Mouse (Mus musculus): ENCODE data around the gene Tln2. TPM values are rescaled to one million over a fixed set of nuclear protein-coding genes. Genes with fewer than 3 reads are reported as not detected.

The Tln2 gene
- polyA plus RNA-seq, 1 experiment = 0.50 TPM

DNA sequence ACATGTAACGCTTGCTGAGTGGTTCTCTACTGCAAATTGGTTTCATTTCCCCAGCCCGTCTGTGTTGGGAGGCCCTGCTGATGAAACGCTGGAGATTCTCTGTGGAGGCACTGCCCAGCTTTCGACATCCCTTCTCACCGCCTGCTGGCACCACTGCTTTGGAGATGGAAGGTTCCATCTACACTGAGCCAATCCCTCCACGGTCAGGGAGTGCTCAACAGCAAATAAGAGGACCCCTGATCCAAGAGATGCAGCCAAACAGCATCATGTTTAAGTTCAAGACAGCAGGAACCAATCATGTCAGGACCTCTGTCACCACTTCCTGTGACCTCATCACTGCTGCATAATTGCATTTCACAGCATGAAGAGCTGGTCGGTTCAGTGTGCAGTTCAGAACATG, 135.4 kb downstream of the Tln2 start:
- no peak for DNase-seq (ENCODE audit: low read depth in 1 of 2, low spot score in 2 of 2)
- TF ChIP-seq POLR2A (IDR thresholded peaks at IDR 0.05; ENCODE audit: low read depth, low read length) (no peak), CTCF (IDR thresholded peaks at IDR 0.05; ENCODE audit: extremely low read depth, insufficient read depth, insufficient read length, insufficient replicate concordance) (no peak)
- no peaks in the 10 kb centered on the region for H3K36me3 ChIP-seq (ENCODE audit: control insufficient read depth, insufficient read depth, low read length)
- H3K27ac ChIP-seq (ENCODE audit: insufficient read depth, low read length) = no peak overlapping the region
- 49% methylated on average over 7 of the region's 7 CpGs for WGBS
- no peaks in the 10 kb centered on the region for H3K4me1 ChIP-seq (ENCODE audit: control insufficient read depth, insufficient read depth, insufficient read length)
- no peak overlapping the region for H3K4me3 ChIP-seq (ENCODE audit: extremely low read depth, insufficient read depth, insufficient read length)
- H3K27me3 ChIP-seq (ENCODE audit: control insufficient read depth, insufficient read depth, low read length) = no peaks in the 10 kb centered on the region

DNA sequence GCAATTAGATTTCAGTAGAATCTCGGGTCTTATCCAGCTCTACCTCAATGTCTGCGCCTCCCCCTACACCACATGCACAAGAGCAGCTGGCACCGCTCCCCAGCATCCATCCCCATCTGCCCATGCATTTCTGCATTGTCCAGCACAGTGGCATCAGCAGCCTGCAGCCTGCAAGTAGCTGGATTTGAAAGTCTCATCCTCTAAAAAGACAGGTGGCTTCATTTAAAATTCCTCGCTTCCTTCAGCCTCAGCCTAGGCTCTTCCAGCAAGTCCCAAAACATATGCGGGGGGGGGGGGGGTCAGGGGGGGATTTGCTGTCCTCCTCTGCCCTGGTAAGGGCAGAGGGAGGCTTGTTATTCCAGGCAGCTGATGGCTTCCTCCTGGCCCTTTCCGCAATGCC, 141.4 kb downstream of the Tln2 start:
- Histone ChIP-seq H3K27me3 (ENCODE audit: control insufficient read depth, insufficient read depth, low read length) (no peaks in the 10 kb centered on the region), H3K27ac (ENCODE audit: insufficient read depth, low read length) (no peak overlapping the region), H3K4me1 (ENCODE audit: control insufficient read depth, insufficient read depth, insufficient read length) (no peaks in the 10 kb centered on the region), H3K36me3 (ENCODE audit: control insufficient read depth, insufficient read depth, low read length) (no peaks in the 10 kb centered on the region), H3K4me3 (ENCODE audit: extremely low read depth, insufficient read depth, insufficient read length) (no peak overlapping the region)
- WGBS = 71% methylated on average over 6 of the region's 6 CpGs
- TF ChIP-seq POLR2A (IDR thresholded peaks at IDR 0.05; ENCODE audit: low read depth, low read length) (no peak), CTCF (IDR thresholded peaks at IDR 0.05; ENCODE audit: extremely low read depth, insufficient read depth, insufficient read length, insufficient replicate concordance) (no peak)
- DNase-seq (ENCODE audit: low read depth in 1 of 2, low spot score in 2 of 2) = no peak

DNA sequence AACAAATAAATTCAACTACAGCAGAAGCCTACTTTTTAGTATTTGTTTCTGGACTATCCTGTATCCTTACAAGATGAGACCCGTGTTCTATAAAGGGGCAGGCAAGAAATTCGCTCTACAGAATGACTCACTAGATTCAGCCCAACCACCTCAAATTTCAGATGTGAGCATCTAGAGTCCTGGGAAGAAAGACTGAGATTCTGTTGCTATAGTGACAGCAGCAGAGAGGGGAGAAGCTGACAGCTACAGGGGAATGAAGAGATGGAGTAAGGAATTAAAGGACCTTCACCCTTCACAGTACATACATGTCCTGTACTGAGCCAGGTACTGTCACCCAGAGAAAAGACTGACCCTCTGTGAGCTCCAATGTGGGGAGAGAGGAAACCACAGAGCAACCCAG, 148.8 kb downstream of the Tln2 start:
- Histone ChIP-seq H3K27ac (ENCODE audit: insufficient read depth, low read length) (no peak overlapping the region), H3K4me3 (ENCODE audit: extremely low read depth, insufficient read depth, insufficient read length) (no peak overlapping the region), H3K36me3 (ENCODE audit: control insufficient read depth, insufficient read depth, low read length) (no peaks in the 10 kb centered on the region), H3K27me3 (ENCODE audit: control insufficient read depth, insufficient read depth, low read length) (no peaks in the 10 kb centered on the region), H3K4me1 (ENCODE audit: control insufficient read depth, insufficient read depth, insufficient read length) (no peaks in the 10 kb centered on the region)
- TF ChIP-seq CTCF (IDR thresholded peaks at IDR 0.05; ENCODE audit: extremely low read depth, insufficient read depth, insufficient read length, insufficient replicate concordance) (no peak), POLR2A (IDR thresholded peaks at IDR 0.05; ENCODE audit: low read depth, low read length) (no peak)
- no peak for DNase-seq (ENCODE audit: low read depth in 1 of 2, low spot score in 2 of 2)
- WGBS = 85% methylated on average over 2 of the region's 2 CpGs

DNA sequence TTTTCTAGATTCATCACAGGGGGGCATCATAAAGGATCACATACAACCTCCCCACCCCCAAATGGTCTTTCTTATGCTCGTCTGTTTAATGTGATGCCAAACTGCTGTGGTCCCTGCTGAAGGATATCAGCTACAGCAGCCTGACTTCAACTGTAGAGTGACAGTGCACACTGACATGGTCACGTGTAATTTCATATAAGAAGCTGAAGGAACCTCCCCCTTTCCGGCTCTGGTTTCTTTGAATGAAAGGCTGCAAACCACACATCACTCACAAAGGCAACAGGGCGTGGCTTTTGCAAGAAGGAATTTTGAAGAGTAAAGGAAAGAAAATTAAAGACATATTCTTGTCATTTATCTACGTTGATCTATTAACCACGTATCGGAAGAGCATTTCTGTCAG, 154.8 kb downstream of the Tln2 start:
- no peak for DNase-seq (ENCODE audit: low read depth in 1 of 2, low spot score in 2 of 2)
- Histone ChIP-seq H3K27ac (ENCODE audit: insufficient read depth, low read length) (no peak overlapping the region), H3K4me3 (ENCODE audit: extremely low read depth, insufficient read depth, insufficient read length) (no peak overlapping the region)

DNA sequence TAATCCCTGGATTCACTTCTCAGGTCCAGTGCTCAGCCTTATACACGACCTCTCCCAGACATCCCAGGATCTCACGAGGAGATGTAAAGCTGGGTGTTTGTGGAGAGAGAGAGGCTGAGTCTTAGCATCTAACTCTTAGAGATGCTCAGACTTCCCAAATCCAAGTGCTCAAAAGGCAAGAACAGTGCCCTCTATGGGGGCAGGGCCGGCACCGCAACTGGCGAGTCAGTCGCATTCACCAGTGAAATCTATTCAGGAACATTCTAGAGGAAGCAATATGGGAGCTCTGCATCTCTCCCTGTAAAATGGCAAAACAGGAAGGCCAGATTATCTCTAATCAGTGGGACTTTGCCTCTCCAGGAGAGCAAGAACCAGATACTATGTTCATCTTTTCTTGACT, 159.9 kb downstream of the Tln2 start:
- H3K4me3 ChIP-seq (ENCODE audit: extremely low read depth, insufficient read depth, insufficient read length) = no peak overlapping the region
- H3K36me3 ChIP-seq (ENCODE audit: control insufficient read depth, insufficient read depth, low read length) = no peaks in the 10 kb centered on the region
- no peaks in the 10 kb centered on the region for H3K27me3 ChIP-seq (ENCODE audit: control insufficient read depth, insufficient read depth, low read length)
- TF ChIP-seq CTCF (IDR thresholded peaks at IDR 0.05; ENCODE audit: extremely low read depth, insufficient read depth, insufficient read length, insufficient replicate concordance) (no peak), POLR2A (IDR thresholded peaks at IDR 0.05; ENCODE audit: low read depth, low read length) (no peak)
- H3K4me1 ChIP-seq (ENCODE audit: control insufficient read depth, insufficient read depth, insufficient read length) = no peaks in the 10 kb centered on the region
- no peak for DNase-seq (ENCODE audit: low read depth in 1 of 2, low spot score in 2 of 2)
- H3K27ac ChIP-seq (ENCODE audit: insufficient read depth, low read length) = no peak overlapping the region
- 83% methylated on average over 6 of the region's 6 CpGs for WGBS

More for the DNA sequence above, 154.8 kb downstream of the Tln2 start:
- TF ChIP-seq CTCF (IDR thresholded peaks at IDR 0.05; ENCODE audit: extremely low read depth, insufficient read depth, insufficient read length, insufficient replicate concordance) (no peak), POLR2A (IDR thresholded peaks at IDR 0.05; ENCODE audit: low read depth, low read length) (no peak)
- WGBS = 34% methylated on average over 7 of the region's 7 CpGs
- Histone ChIP-seq H3K27me3 (ENCODE audit: control insufficient read depth, insufficient read depth, low read length) (no peaks in the 10 kb centered on the region), H3K36me3 (ENCODE audit: control insufficient read depth, insufficient read depth, low read length) (no peaks in the 10 kb centered on the region), H3K4me1 (ENCODE audit: control insufficient read depth, insufficient read depth, insufficient read length) (no peaks in the 10 kb centered on the region)

DNA sequence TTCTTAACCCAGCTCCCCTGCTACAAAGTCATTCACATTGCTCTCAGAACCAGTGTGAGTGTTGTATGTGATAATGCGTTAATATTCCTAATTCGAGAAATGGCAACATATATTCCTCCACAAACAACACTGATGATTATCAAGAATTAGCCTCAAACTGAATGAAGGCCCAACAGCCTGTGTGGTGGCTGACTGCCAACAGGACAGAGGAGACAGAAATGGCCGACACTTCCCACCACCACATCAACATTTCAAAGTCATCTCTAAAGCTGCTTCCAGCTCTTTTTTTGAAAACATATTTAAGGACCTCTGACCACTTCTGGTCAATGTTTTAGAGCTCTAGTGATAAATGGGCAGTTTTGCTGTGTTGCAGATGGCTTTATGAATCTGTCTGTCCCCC, 161.7 kb downstream of the Tln2 start:
- Histone ChIP-seq H3K4me3 (ENCODE audit: extremely low read depth, insufficient read depth, insufficient read length) (no peak overlapping the region), H3K36me3 (ENCODE audit: control insufficient read depth, insufficient read depth, low read length) (no peaks in the 10 kb centered on the region), H3K27ac (ENCODE audit: insufficient read depth, low read length) (no peak overlapping the region), H3K4me1 (ENCODE audit: control insufficient read depth, insufficient read depth, insufficient read length) (no peaks in the 10 kb centered on the region), H3K27me3 (ENCODE audit: control insufficient read depth, insufficient read depth, low read length) (no peaks in the 10 kb centered on the region)
- TF ChIP-seq POLR2A (IDR thresholded peaks at IDR 0.05; ENCODE audit: low read depth, low read length) (no peak), CTCF (IDR thresholded peaks at IDR 0.05; ENCODE audit: extremely low read depth, insufficient read depth, insufficient read length, insufficient replicate concordance) (no peak)
- 89% methylated on average over 3 of the region's 3 CpGs for WGBS
- no peak for DNase-seq (ENCODE audit: low read depth in 1 of 2, low spot score in 2 of 2)

DNA sequence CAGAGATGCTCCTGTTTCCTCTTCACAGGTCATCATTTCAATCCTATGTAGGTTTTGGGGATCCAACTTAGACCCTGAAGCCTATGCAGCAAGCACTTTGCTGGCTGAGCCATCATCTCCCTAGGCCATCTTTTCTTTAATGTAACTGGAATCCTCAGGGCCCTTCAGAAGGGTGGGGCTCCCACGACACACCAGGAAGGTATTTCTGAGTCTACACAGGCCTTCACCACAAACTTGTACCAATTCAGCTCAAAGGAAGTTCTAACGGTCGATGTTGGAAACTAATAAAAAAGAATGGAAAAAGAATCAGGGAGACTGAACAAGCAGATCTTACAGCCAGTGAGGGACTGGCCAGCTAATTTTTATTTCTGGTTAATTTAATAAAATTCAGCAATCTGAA, 163.1 kb downstream of the Tln2 start:
- no peak for DNase-seq (ENCODE audit: low read depth in 1 of 2, low spot score in 2 of 2)
- WGBS = 84% methylated on average over 3 of the region's 3 CpGs
- TF ChIP-seq POLR2A (IDR thresholded peaks at IDR 0.05; ENCODE audit: low read depth, low read length) (no peak), CTCF (IDR thresholded peaks at IDR 0.05; ENCODE audit: extremely low read depth, insufficient read depth, insufficient read length, insufficient replicate concordance) (no peak)
- Histone ChIP-seq H3K4me1 (ENCODE audit: control insufficient read depth, insufficient read depth, insufficient read length) (no peaks in the 10 kb centered on the region), H3K36me3 (ENCODE audit: control insufficient read depth, insufficient read depth, low read length) (no peaks in the 10 kb centered on the region), H3K27me3 (ENCODE audit: control insufficient read depth, insufficient read depth, low read length) (no peaks in the 10 kb centered on the region), H3K4me3 (ENCODE audit: extremely low read depth, insufficient read depth, insufficient read length) (no peak overlapping the region), H3K27ac (ENCODE audit: insufficient read depth, low read length) (no peak overlapping the region)

Data from spleen, adult 2 months (tissue).